ENCODE assay signal across 8 mouse cellular contexts in the genomic region with DNA sequence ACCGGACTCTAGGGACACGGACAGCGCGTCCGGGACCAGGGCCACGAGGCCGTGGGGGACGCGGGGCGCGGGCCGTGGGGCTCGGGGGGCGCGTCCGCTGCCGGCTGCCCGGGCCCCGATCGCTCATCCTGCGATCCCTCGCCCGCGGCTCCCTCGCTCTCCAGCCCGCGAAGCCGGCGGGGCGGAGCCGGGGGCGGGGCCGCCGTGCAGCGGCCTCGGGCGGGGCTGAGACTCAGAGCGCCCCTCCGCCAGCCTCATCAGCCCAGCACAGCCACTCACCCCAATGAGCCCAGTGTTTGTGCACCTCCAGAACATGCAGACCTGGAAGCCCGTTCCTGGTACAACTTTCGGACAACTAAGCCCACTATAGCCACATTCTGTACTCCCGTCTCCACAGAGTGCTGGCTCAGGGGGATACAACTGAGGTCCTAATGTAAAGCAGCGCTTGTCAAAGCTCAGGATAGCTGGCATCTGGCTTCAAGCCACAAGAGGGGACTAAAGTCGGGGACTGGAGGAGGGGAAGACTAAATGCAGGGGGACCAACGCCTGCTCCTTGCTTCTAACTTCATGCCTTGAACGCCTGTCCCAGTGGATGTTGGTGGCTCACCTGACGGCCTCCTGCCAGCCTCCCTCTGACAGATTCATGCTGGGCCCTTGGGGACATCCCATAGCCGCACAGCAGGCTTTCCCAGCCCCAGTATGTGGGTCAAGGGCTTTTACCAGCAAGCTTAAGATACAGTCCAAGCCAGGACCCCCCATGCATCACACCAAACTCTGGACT. TPM values are rescaled to one million over a fixed set of nuclear protein-coding genes. Genes with fewer than 3 reads are reported as not detected.
DNase-seq lines count a peak whose midpoint lies in the region; ATAC-seq and TF ChIP-seq lines count a peak whose summit lies in the region.

TSS of gene Cnih2 (minus strand) at position 159 of the 781 bp plus-strand sequence.

- no peak for TF ChIP-seq CTCF in lung, adult 2 months (IDR thresholded peaks at IDR 0.05; ENCODE audit: insufficient read depth, low read length)
- no peak for TF ChIP-seq CTCF in hindbrain, postnatal 0 days (IDR thresholded peaks at IDR 0.05; ENCODE audit: low read depth)

- H3K27me3 ChIP-seq in forebrain, embryonic 14.5 days (replicated peaks; ENCODE audit: control insufficient read depth, insufficient read depth, low read length) = no peaks in the 10 kb centered on the region
- H3K27me3 ChIP-seq in hindbrain, postnatal 0 days (ENCODE audit: insufficient read depth, low read length) = no peaks in the 10 kb centered on the region
- no peaks in the 10 kb centered on the region for H3K27me3 ChIP-seq in limb, embryonic 12.5 days
- no peaks in the 10 kb centered on the region for H3K27me3 ChIP-seq in midbrain, embryonic 16.5 days (ENCODE audit: control insufficient read depth, insufficient read depth, low read depth, low read length)

- no peaks in the 10 kb centered on the region for H3K9me3 ChIP-seq in forebrain, embryonic 14.5 days (replicated peaks; ENCODE audit: control insufficient read depth, low read length)
- H3K9me3 ChIP-seq in hindbrain, postnatal 0 days (ENCODE audit: low read length) = no peaks in the 10 kb centered on the region
- H3K9me3 ChIP-seq in limb, embryonic 12.5 days = no peaks in the 10 kb centered on the region
- H3K9me3 ChIP-seq in midbrain, embryonic 16.5 days (replicated peaks; ENCODE audit: control insufficient read depth, low read length, poor library complexity, severe bottlenecking) = no peaks in the 10 kb centered on the region

- peak; percentile 61 for DNase-seq in lung, adult 2 months
- no peak for DNase-seq in lung, postnatal 25 days (ENCODE audit: low spot score)
- DNase-seq in adrenal gland, postnatal 14 days = peak; percentile 82
- peak; percentile 86 for DNase-seq in forebrain, embryonic 14.5 days (ENCODE audit: low spot score)
- DNase-seq in hindbrain, postnatal 0 days (ENCODE audit: low spot score) = peak; percentile 88
- DNase-seq in thymus, postnatal 25 days = peak; percentile 68

- peak within 1 kb of the TSS; percentile 93 for H3K4me2 ChIP-seq in forebrain, embryonic 14.5 days (ENCODE audit: low read length)
- H3K4me2 ChIP-seq in hindbrain, postnatal 0 days (ENCODE audit: low read depth, low read length) = peak within 1 kb of the TSS; percentile 85
- peak within 1 kb of the TSS; percentile 98 for H3K4me2 ChIP-seq in limb, embryonic 12.5 days
- peak within 1 kb of the TSS; percentile 88 for H3K4me2 ChIP-seq in midbrain, embryonic 16.5 days (ENCODE audit: low read length)

- peaks cover 6% of the 10 kb centered on the region for H3K4me1 ChIP-seq in lung, adult 2 months (ENCODE audit: control insufficient read depth, insufficient read depth, low read length)
- H3K4me1 ChIP-seq in forebrain, embryonic 14.5 days (ENCODE audit: control insufficient read depth, insufficient read depth, low read length) = peaks cover 40% of the 10 kb centered on the region
- H3K4me1 ChIP-seq in hindbrain, postnatal 0 days (ENCODE audit: insufficient read depth, low read length) = peaks cover 37% of the 10 kb centered on the region
- peaks cover 64% of the 10 kb centered on the region for H3K4me1 ChIP-seq in limb, embryonic 12.5 days (replicated peaks)
- peaks cover 53% of the 10 kb centered on the region for H3K4me1 ChIP-seq in midbrain, embryonic 16.5 days (ENCODE audit: control insufficient read depth, insufficient read depth, low read length)

- no peak within 1 kb of the TSS for H3K4me3 ChIP-seq in lung, adult 2 months (replicated peaks; ENCODE audit: extremely low read depth, low read depth, low read length)
- H3K4me3 ChIP-seq in forebrain, embryonic 14.5 days (ENCODE audit: low read depth, low read length) = peak within 1 kb of the TSS; percentile 80
- peak within 1 kb of the TSS; percentile 80 for H3K4me3 ChIP-seq in hindbrain, postnatal 0 days (ENCODE audit: low read length)
- H3K4me3 ChIP-seq in limb, embryonic 12.5 days (replicated peaks) = peak within 1 kb of the TSS; percentile 80
- peak within 1 kb of the TSS; percentile 89 for H3K4me3 ChIP-seq in midbrain, embryonic 16.5 days (ENCODE audit: low read depth, low read length)

- H3K36me3 ChIP-seq in forebrain, embryonic 14.5 days (ENCODE audit: control insufficient read depth, insufficient read depth, low read length) = peaks cover 46% of the 10 kb centered on the region
- peaks cover 33% of the 10 kb centered on the region; the same call in 1 of the 2 replicates for H3K36me3 ChIP-seq in hindbrain, postnatal 0 days (ENCODE audit: insufficient read depth, low read length)
- peaks cover 49% of the 10 kb centered on the region for H3K36me3 ChIP-seq in limb, embryonic 12.5 days
- H3K36me3 ChIP-seq in midbrain, embryonic 16.5 days (ENCODE audit: control insufficient read depth, insufficient read depth, low read length) = peaks cover 22% of the 10 kb centered on the region

- H3K27ac ChIP-seq in forebrain, embryonic 14.5 days (ENCODE audit: low read depth, low read length) = peak within 1 kb of the TSS; percentile 91
- peak within 1 kb of the TSS; percentile 94 for H3K27ac ChIP-seq in hindbrain, postnatal 0 days
- H3K27ac ChIP-seq in limb, embryonic 12.5 days = peak within 1 kb of the TSS; percentile 72
- peak within 1 kb of the TSS; percentile 98 for H3K27ac ChIP-seq in midbrain, embryonic 16.5 days (ENCODE audit: low read length)

- WGBS in lung, adult 2 months = 8% methylated on average over 40 of the region's 48 CpGs
- WGBS in forebrain, embryonic 14.5 days = 2% methylated on average over 37 of the region's 48 CpGs
- 2% methylated on average over 44 of the region's 48 CpGs for WGBS in hindbrain, postnatal 0 days
- 3% methylated on average over 48 of the region's 48 CpGs for WGBS in limb, embryonic 12.5 days
- WGBS in midbrain, embryonic 16.5 days = 3% methylated on average over 38 of the region's 48 CpGs

- peak within 1 kb of the TSS; percentile 96 for H3K9ac ChIP-seq in forebrain, embryonic 14.5 days (ENCODE audit: low read length)
- H3K9ac ChIP-seq in hindbrain, postnatal 0 days (replicated peaks; ENCODE audit: low read length) = peak within 1 kb of the TSS; percentile 94
- H3K9ac ChIP-seq in limb, embryonic 12.5 days (replicated peaks) = peak within 1 kb of the TSS; percentile 91
- H3K9ac ChIP-seq in midbrain, embryonic 16.5 days (ENCODE audit: low read depth, low read length) = peak within 1 kb of the TSS; percentile 100

- 0 out of 2 replicates have a peak, but pooled peaks have one; percentile 29 for TF ChIP-seq POLR2A in lung, adult 2 months (IDR thresholded peaks at IDR 0.05; ENCODE audit: borderline replicate concordance, extremely low read depth, low read depth, low read length)

- peak; percentile 73 for ATAC-seq in forebrain, embryonic 14.5 days
- ATAC-seq in hindbrain, postnatal 0 days = peak; percentile 60
- peak; percentile 57 for ATAC-seq in limb, embryonic 12.5 days (ENCODE audit: insufficient number of reproducible peaks, insufficient read depth, low FRiP score, low TSS enrichment, low read depth)
- peak; percentile 73 for ATAC-seq in midbrain, embryonic 16.5 days

RNA-seq across cellular contexts. Expression of gene Cnih2, which starts in this region (rescaled TPM):
- polyA plus RNA-seq in lung, adult 2 months (2012; rRNA removed) = 1.2 and 1.3 TPM in 2 replicates
- 3.1 and 3.9 TPM in 2 replicates for total RNA-seq in adrenal gland, postnatal 14 days (2021)
- polyA plus RNA-seq in forebrain, embryonic 14.5 days (2014; fragmentation: Nextera tagmentation; extraction: Ambion mirVana) = 350 and 370 TPM in 2 replicates
- total RNA-seq in hindbrain, postnatal 0 days (2014; rRNA removed) = 549 and 573 TPM in 2 replicates
- polyA plus RNA-seq in hindbrain, postnatal 0 days (2015; fragmentation: Nextera tagmentation; extraction: Ambion mirVana) = 358 and 397 TPM in 2 replicates
- 43.0 and 46.3 TPM in 2 replicates for polyA plus RNA-seq in limb, embryonic 12.5 days (2016; fragmentation: Nextera tagmentation; extraction: Ambion mirVana)
- 430 and 432 TPM in 2 replicates for polyA plus RNA-seq in midbrain, embryonic 16.5 days (2015; fragmentation: Nextera tagmentation; extraction: Ambion mirVana)

Comparison
In these comparisons a context has a peak if more than half of its experiments do, and no peak if none do; other contexts are left out.
1. RNA of gene Cnih2 (total RNA-seq): 549 to 573 TPM in hindbrain, postnatal 0 days; 3.1 to 3.9 TPM in adrenal gland, postnatal 14 days; every median in the first group is over 100 times any median in the second.
2. RNA of gene Cnih2 (polyA plus RNA-seq): 430 to 432 TPM in midbrain, embryonic 16.5 days, 358 to 397 TPM in hindbrain, postnatal 0 days, 350 to 370 TPM in forebrain, embryonic 14.5 days and 43.0 to 46.3 TPM in limb, embryonic 12.5 days; 1.2 to 1.3 TPM in lung, adult 2 months; every median in the first group is over 10 times any median in the second.
3. Peak in every context shown above with its lines, with median percentiles within 50 percentile points of each other: ATAC-seq, H3K27ac ChIP-seq, H3K4me2 ChIP-seq and H3K9ac ChIP-seq.